Mouse (Mus musculus): ENCODE measurements at regions not wholly inside any gene's neighbourhood (a gene's known extent, or its start where the extent isn't known, plus 50 kb on each side); places are given as distances from the start of the nearest gene placed in this dataset.

DNA sequence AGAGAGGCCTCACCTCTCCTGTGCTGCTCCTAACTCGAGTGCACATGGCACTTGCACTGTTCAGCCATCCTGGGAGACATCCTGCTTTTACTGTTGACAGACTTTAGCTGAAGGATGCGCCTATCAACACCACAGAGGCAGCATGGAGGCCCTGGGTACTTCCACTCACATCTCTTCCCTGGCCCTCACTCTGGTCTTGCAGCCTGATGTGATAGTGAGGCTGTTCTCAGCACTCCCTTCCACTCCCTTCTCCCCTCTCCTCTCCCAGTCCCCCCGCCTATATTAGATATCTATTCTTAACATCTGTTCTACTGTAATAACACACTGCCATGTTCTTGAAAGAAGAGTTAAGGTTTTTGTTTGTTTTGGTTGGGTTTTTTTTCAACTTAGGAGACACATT is 50.2 kb upstream of the Bod1 start:
- H3K27me3 ChIP-seq (ENCODE audit: control insufficient read depth, insufficient read depth, low read length) = no peaks in the 10 kb centered on the region
- no peak for DNase-seq (ENCODE audit: extremely low read depth, low read depth, low spot score)
- TF ChIP-seq CTCF (IDR thresholded peaks at IDR 0.05; ENCODE audit: low read depth, low read length) = no peak
- no peak for TF ChIP-seq POLR2A (IDR thresholded peaks at IDR 0.05; ENCODE audit: extremely low read depth, insufficient read depth, low read length)
- peaks cover 22% of the 10 kb centered on the region for H3K4me1 ChIP-seq (ENCODE audit: control insufficient read depth, insufficient read depth, low read length)
- no peak overlapping the region for H3K27ac ChIP-seq (replicated peaks; ENCODE audit: insufficient read depth, low read depth, low read length)
- H3K79me2 ChIP-seq (ENCODE audit: control insufficient read depth, insufficient read depth, low read length) = no peaks in the 10 kb centered on the region
- H3K9ac ChIP-seq (ENCODE audit: low read depth, low read length) = no peak overlapping the region
- whole genome bisulfite sequencing = 89% methylated on average over 3 of the region's 3 CpGs
- no peaks in the 10 kb centered on the region for H3K36me3 ChIP-seq (ENCODE audit: control insufficient read depth, insufficient read depth, low read length)
- H3K4me3 ChIP-seq (ENCODE audit: insufficient read depth, low read depth, low read length) = no peak overlapping the region

DNA sequence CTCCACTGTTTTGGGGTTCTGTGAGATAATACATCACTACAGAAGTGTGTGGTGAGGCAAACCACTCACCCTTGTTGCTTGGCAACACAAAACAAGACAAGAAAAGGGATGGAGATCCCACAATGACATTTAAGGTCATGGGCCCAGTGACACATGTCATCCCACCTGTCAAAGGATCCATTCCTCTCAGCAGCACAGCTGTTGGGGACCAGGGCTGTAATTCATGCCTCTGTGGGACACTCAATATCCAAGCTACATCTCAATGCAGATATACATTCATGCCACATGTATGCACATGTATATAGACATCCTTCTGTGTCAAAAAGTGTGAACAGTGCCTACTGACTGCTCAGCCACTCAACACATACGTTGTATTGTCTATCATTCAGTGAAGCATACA is 52.8 kb upstream of the Bod1 start:
- Histone ChIP-seq H3K36me3 (ENCODE audit: control insufficient read depth, insufficient read depth, low read length) (no peaks in the 10 kb centered on the region), H3K4me1 (ENCODE audit: control insufficient read depth, insufficient read depth, low read length) (peaks cover 7% of the 10 kb centered on the region), H3K27ac (replicated peaks; ENCODE audit: insufficient read depth, low read depth, low read length) (no peak overlapping the region), H3K79me2 (ENCODE audit: control insufficient read depth, insufficient read depth, low read length) (no peaks in the 10 kb centered on the region), H3K27me3 (ENCODE audit: control insufficient read depth, insufficient read depth, low read length) (no peaks in the 10 kb centered on the region), H3K9ac (ENCODE audit: low read depth, low read length) (no peak overlapping the region), H3K4me3 (ENCODE audit: insufficient read depth, low read depth, low read length) (no peak overlapping the region)
- 90% methylated on average over 1 of the region's 1 CpGs for WGBS
- no peak for TF ChIP-seq POLR2A (IDR thresholded peaks at IDR 0.05; ENCODE audit: extremely low read depth, insufficient read depth, low read length)
- TF ChIP-seq CTCF (IDR thresholded peaks at IDR 0.05; ENCODE audit: low read depth, low read length) = no peak
- no peak for DNase-seq (ENCODE audit: extremely low read depth, low read depth, low spot score)

DNA sequence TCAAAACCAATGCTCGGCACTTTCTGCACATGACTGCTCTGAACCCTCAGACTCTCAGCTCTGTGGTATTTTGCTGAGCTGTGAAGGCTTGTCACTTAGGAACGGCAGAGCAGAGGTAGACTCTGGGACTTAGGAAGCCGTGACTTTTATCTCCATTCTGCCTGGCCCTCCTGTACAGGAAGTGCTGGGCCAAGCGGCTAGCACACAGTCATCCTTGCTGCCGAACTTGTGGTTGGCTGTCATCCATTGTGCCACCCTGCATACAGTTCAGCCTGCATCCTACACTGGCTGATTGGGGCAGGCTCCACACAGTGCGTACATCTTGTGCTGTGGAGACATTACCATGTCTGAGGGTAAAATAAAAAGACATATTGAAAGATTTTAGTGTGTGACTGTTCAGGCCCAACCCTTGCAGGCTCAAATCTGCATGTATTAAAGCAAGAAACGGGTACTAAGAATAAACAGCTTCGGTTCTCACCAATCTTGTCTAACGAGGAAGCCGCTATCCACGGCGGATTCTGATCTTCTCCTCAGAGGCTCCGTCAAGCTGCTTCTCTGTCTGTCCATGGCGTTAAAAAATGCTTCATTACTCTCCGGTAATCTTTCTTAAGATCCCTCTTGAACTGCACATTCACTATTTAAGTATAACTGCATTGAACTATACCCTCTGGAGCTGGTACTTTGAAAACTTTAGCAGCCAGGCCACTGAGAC is 54.4 kb upstream of the Bod1 start:
- no peak overlapping the region for H3K27ac ChIP-seq (replicated peaks; ENCODE audit: insufficient read depth, low read depth, low read length)
- no peak for DNase-seq (ENCODE audit: extremely low read depth, low read depth, low spot score)
- H3K9ac ChIP-seq (ENCODE audit: low read depth, low read length) = no peak overlapping the region
- 82% methylated on average over 15 of the region's 15 CpGs for whole genome bisulfite sequencing
- no peak overlapping the region for H3K4me3 ChIP-seq (ENCODE audit: insufficient read depth, low read depth, low read length)
- H3K4me1 ChIP-seq (ENCODE audit: control insufficient read depth, insufficient read depth, low read length) = peaks cover 7% of the 10 kb centered on the region
- no peaks in the 10 kb centered on the region for H3K79me2 ChIP-seq (ENCODE audit: control insufficient read depth, insufficient read depth, low read length)
- H3K36me3 ChIP-seq (ENCODE audit: control insufficient read depth, insufficient read depth, low read length) = no peaks in the 10 kb centered on the region
- TF ChIP-seq POLR2A (IDR thresholded peaks at IDR 0.05; ENCODE audit: extremely low read depth, insufficient read depth, low read length) (no peak), CTCF (IDR thresholded peaks at IDR 0.05; ENCODE audit: low read depth, low read length) (no peak)
- no peaks in the 10 kb centered on the region for H3K27me3 ChIP-seq (ENCODE audit: control insufficient read depth, insufficient read depth, low read length)

GRCm38 (mm10) chr11:31727289-31727688 is 55.6 kb upstream of the Bod1 start:
- WGBS = 85% methylated on average over 8 of the region's 8 CpGs
- Histone ChIP-seq H3K27ac (replicated peaks; ENCODE audit: insufficient read depth, low read depth, low read length) (no peak overlapping the region), H3K9ac (ENCODE audit: low read depth, low read length) (no peak overlapping the region), H3K27me3 (ENCODE audit: control insufficient read depth, insufficient read depth, low read length) (no peaks in the 10 kb centered on the region), H3K4me1 (ENCODE audit: control insufficient read depth, insufficient read depth, low read length) (peaks cover 9% of the 10 kb centered on the region), H3K36me3 (ENCODE audit: control insufficient read depth, insufficient read depth, low read length) (no peaks in the 10 kb centered on the region), H3K79me2 (ENCODE audit: control insufficient read depth, insufficient read depth, low read length) (no peaks in the 10 kb centered on the region), H3K4me3 (ENCODE audit: insufficient read depth, low read depth, low read length) (no peak overlapping the region)
- TF ChIP-seq CTCF (IDR thresholded peaks at IDR 0.05; ENCODE audit: low read depth, low read length) = no peak
- TF ChIP-seq POLR2A (IDR thresholded peaks at IDR 0.05; ENCODE audit: extremely low read depth, insufficient read depth, low read length) = no peak
- DNase-seq (ENCODE audit: extremely low read depth, low read depth, low spot score) = no peak

- TF ChIP-seq CTCF (IDR thresholded peaks at IDR 0.05; ENCODE audit: low read depth, low read length) (no peak), POLR2A (IDR thresholded peaks at IDR 0.05; ENCODE audit: extremely low read depth, insufficient read depth, low read length) (no peak)
- Histone ChIP-seq H3K79me2 (ENCODE audit: control insufficient read depth, insufficient read depth, low read length) (no peaks in the 10 kb centered on the region), H3K4me3 (ENCODE audit: insufficient read depth, low read depth, low read length) (no peak overlapping the region), H3K27me3 (ENCODE audit: control insufficient read depth, insufficient read depth, low read length) (no peaks in the 10 kb centered on the region), H3K36me3 (ENCODE audit: control insufficient read depth, insufficient read depth, low read length) (no peaks in the 10 kb centered on the region), H3K4me1 (ENCODE audit: control insufficient read depth, insufficient read depth, low read length) (0 out of 2 replicates have a peak, but pooled peaks cover 2% of the 10 kb centered on the region), H3K27ac (replicated peaks; ENCODE audit: insufficient read depth, low read depth, low read length) (no peak overlapping the region), H3K9ac (ENCODE audit: low read depth, low read length) (no peak overlapping the region)
- WGBS = 90% methylated on average over 3 of the region's 3 CpGs
- no peak for DNase-seq (ENCODE audit: extremely low read depth, low read depth, low spot score)
Measured at GRCm38 (mm10) chr11:31729728-31730127, 58.0 kb upstream of the Bod1 start.

DNA sequence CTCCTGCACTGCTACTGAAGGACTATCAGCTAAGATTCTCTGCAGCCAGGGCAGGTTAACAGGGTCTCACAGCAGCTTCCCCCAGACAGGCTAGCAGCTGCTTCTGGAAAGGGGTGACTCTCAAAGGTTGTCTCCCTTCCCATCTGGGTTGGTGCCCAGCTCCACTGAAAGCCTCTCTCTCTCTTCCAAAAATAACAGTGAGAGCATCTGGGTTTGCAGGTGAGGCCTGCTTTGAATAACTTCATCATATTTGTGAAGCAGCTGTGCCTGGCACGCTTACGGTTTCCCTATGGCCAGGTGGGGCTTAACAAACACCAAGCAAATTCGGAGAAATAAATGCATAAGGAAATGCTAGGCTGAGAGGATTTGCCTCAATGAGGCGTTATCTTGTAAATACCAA is 58.5 kb upstream of the Bod1 start:
- 93% methylated on average over 4 of the region's 4 CpGs for WGBS
- TF ChIP-seq CTCF (IDR thresholded peaks at IDR 0.05; ENCODE audit: low read depth, low read length) (no peak), POLR2A (IDR thresholded peaks at IDR 0.05; ENCODE audit: extremely low read depth, insufficient read depth, low read length) (no peak)
- H3K27ac ChIP-seq (replicated peaks; ENCODE audit: insufficient read depth, low read depth, low read length) = no peak overlapping the region
- no peak overlapping the region for H3K4me3 ChIP-seq (ENCODE audit: insufficient read depth, low read depth, low read length)
- H3K27me3 ChIP-seq (ENCODE audit: control insufficient read depth, insufficient read depth, low read length) = no peaks in the 10 kb centered on the region
- 0 out of 2 replicates have a peak, but pooled peaks cover 2% of the 10 kb centered on the region for H3K4me1 ChIP-seq (ENCODE audit: control insufficient read depth, insufficient read depth, low read length)
- no peak overlapping the region for H3K9ac ChIP-seq (ENCODE audit: low read depth, low read length)
- no peaks in the 10 kb centered on the region for H3K79me2 ChIP-seq (ENCODE audit: control insufficient read depth, insufficient read depth, low read length)
- DNase-seq (ENCODE audit: extremely low read depth, low read depth, low spot score) = no peak
- H3K36me3 ChIP-seq (ENCODE audit: control insufficient read depth, insufficient read depth, low read length) = no peaks in the 10 kb centered on the region

All from liver, adult 2 months (tissue).